Mouse (Mus musculus) adrenal gland, postnatal 10 days (tissue): ENCODE results near the gene Rmnd5a. TPM values are rescaled to one million over a fixed set of nuclear protein-coding genes. Genes with fewer than 3 reads are reported as not detected.
"Not testable (repeated sequence)": the region's sequence is repeated elsewhere in the genome, so short reads cannot be mapped to it uniquely, and the experiment has no call there.

Experiments used
- DNase-seq: peaks from one replicate; pipeline ENCODE4 v3.0.0; 2021; ENCODE audit warnings: mixed read lengths
- long read RNA-seq, 2 experiments: library from polyadenylated mRNA; stranded (forward); transcript quantifications; one replicate each; pipeline ENCODE4 v2.0.0; 2021
- total RNA-seq, 2 experiments: library from RNA; stranded (reverse); gene quantifications; 2 replicates each; pipeline ENCODE4 v1.2.3; 2021

Gene Rmnd5a
- total RNA-seq = 10 to 100 TPM; 68.7 to 74.1 TPM
- long read RNA-seq, experiment 1, full-length matches to known transcripts = 8 of 25 reads
- long read RNA-seq, experiment 1, partial matches to known transcripts = 5 of 25 reads
- long read RNA-seq, experiment 1, other reads (novel, unspliced or antisense) = 12 of 25 reads
- long read RNA-seq, experiment 2, full-length matches to known transcripts = 4 of 15 reads
- long read RNA-seq, experiment 2, partial matches to known transcripts = 0 of 15 reads
- long read RNA-seq, experiment 2, other reads (novel, unspliced or antisense) = 11 of 15 reads

DNA sequence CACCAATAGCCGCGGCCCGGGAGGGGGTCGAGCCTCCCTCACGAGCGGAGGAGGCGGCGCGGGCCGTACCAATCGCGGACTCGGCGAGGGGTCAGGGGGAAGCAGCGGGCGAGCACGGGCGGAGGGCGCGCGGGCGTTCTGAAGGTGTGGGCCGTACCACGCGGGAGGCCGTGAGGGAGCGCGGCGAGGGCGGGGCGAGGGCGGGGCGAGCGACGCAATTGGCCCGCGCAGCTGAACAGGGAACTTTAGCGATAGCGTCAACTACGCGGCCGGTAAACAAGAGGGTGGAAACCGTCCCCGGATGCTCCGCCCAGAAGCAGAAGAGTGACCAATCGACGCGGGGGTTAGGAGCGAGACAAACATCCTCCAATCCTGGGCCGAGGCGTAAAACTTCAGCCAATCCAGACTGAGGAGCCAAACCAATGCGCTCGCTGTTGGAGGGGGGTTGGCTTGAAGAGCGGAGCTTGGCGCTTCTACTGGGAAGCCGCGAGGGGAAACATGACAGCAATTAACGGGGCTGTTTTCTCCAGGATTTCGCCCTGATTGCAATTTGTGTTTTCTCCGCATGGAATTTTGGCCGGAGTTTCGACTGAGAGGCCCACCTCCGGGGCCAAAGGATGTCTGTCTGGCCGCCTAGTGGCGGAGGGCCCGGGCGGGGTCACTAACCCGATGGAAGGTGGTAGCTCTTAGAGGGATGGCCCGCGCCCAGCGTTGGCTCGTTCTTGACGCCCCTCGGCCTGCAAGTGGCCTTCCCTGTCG is at the start of gene Rmnd5a:
TSS of gene Rmnd5a (minus strand) at position 146 of the 759 bp plus-strand sequence.
- peak; percentile 100 for DNase-seq

DNA sequence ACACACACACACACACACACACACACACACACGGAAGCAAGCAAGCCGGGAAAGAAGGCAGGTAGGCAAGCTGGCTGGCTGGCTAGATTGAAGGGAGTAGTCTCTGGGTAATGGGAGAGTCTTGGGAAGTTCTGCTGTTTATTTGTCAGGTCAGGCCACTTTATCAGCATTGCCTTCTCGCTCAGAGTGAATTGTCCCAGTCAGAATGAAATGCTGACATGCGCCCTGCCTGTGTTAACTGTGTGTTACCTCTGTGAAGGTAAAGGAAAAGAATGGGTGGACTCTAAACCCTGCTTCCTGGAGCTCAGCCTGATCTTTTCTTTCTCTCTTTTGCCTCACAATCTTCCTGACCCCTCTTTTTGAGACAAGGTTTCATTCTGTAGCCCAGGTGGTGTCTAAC is 47.5 kb upstream of the Rmnd5a start:
- no peak for DNase-seq

DNA sequence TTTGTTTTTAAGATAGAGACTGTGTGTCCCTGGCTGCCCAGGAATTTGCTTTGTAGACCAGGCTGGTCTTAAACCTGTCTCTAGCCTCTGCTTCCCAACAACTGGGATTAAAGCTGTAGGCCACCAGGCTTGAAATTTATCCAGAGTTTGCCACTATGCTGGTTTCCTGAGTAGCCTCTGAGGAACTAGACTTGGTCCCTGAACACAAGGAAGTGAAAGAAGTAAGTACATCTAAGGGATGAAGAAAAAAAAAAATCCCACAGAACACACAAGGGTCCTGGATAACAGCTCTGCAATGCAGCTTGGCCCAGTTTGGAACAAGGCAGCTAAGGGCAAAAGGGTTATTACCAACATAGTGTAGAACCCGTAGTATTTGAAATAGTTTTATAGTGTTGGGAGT is 46.4 kb upstream of the Rmnd5a start:
- no peak for DNase-seq

DNA sequence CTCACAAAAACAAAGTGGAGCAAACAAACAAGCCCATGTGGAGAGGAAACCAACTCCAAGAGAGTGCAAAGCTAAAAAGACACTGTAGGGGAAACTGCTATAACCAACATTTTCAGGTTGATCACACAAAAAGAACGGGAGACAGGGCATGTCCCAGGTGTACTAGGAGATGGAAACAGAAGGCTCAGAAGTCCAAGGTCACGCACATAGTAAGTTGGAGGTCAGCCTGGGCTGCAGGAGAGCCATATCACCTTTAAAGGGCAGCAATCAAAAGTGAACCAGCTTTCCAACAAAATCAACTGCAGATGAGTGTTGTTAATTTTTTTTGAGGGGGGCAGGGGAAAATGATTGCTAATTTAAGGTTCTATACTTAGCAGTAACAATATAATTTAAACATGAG is 45.8 kb upstream of the Rmnd5a start:
- no peak for DNase-seq

DNA sequence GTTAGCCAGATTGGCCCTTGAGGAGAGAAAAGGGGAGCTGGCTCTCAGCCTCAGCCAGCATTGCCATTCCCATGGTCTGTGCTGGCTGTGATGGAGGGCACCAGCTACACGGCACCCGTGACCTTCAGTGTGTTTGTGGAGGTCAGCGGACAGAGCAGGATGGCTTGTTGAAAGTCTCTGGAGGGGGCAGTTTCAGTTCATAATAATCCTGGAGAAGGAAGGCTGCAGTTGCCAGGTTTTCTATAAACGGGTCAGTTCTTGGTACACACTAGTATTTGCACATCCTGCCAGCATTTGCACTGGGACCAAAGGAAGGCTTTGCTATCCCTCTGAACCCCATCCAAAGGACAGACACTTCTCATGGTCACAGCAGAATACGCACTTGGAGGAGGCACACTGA is 44.8 kb upstream of the Rmnd5a start:
- DNase-seq = peak; percentile 39

DNA sequence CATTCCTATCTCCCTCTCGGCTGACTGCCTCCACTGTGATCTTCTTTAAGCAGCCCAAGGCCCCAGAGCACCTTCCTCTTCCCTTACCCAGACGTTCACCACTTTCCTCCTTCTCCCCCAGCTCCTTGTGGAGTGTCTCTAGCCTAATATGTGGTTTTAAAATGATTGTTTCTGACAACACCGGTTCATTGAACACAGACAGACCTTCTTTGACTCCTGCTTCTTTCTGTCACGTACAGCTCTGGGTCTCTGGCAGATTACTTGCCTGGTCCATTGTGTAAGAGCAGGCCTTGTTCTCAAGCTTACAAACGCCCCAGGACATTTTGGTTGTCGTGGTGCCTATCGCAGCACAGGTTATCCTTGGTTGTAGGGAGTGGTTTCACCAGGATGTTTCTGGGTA is 40.7 kb upstream of the Rmnd5a start:
- DNase-seq = no peak

DNA sequence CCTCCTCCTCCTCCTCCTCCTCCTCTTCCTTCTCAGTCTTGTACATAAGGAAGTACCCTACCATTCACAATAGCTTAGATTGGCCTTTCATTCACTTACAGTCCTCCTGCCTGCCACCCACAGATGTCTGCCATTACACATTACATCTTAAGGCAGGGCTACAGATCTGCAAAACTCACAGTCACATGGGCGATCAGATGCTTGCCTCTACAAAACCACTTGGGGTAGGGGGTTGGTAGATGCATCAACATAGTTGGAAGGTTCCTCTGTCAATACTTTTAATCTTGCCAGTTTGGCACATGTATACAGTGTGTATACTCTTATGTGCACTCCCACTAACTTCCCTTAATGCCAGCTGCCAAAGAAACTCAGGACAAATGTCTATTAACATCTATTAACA is 39.7 kb upstream of the Rmnd5a start:
- DNase-seq = no peak

DNA sequence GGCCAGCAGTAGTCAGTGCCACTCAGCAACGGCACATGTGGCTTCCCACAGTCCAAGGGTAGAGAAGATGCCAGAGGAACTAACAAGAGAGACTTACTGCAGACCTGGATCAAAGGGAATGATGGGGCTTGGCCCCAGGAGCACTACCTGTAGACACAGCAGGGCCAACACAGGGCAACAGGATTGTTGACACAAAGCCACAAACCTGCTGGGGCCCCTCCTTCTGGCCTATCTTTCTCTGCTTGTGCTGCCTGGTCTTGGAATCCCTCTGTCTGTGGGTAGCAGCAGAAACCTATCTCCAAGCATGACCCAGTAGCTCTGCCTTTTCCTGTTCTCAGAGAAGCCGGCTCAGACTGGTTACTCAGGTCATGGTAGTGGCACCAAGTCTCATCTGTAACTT is 39.2 kb upstream of the Rmnd5a start:
- DNase-seq = not testable (repeated sequence)

DNA sequence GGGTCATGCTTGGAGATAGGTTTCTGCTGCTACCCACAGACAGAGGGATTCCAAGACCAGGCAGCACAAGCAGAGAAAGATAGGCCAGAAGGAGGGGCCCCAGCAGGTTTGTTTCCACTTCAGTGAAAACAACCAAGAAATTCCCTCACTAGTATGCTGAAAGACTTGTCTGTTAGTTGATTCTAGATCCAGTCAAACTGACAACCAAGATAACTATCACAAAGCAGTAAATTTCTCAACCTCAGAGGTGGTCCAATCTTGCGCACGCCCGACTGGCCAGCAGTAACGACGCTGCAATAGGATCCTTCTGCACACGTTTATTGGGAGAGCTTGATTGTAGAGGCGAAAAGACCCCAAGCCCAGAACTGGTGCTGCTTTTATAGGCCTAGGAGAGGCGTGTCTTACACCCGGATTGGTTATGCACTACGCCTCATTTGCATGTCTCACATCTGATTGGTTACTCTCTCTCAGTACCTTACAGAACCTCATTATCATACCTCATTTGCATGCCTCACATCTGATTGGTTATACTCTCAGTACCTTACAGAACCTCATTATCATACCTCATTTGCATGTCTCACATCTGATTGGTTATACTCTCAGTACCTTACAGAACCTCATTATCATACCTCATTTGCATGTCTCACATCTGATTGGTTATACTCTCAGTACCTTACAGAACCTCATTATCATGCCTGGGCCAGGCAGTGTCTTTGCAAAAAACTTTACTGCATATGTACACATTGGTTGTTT is 38.6 kb upstream of the Rmnd5a start:
- not testable (repeated sequence) for DNase-seq

DNA sequence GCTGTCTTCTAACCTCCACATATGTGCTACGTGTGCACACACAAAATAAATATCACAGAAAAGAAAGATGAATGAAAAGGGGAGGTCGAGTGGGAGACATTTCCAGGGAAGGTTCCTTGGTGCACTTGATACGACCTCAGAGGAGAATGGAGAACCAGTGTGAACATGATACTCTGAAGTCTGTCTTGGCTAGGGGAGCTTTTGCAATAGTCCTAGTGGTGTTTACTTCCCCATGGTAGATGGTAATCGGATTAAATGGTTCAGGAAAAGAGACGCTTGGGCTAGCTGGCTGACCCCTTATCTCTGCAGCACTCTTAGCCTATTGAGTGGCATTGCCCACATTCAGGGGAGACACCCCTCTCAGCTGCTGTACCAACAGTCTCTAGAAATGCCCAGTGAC is 36.3 kb upstream of the Rmnd5a start:
- no peak for DNase-seq

DNA sequence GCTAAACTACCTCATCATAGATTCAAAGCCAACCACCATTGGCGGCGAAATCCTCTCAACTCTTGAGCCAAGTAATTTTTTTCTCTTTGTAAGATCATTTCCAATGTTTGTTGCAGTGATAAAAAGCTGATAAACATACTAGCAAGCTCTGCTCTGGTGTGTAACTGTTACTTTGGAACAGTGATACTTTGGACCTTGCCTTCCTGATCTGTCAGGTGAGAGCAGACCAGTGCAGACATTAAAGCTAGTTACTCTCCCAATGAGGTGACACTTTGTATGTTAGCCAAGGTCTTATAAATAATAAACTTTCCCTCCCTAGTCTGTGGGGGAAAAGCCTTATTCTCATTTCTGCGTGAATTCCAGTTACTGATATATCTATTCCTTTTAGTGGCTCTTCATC is 35.2 kb upstream of the Rmnd5a start:
- DNase-seq = no peak

DNA sequence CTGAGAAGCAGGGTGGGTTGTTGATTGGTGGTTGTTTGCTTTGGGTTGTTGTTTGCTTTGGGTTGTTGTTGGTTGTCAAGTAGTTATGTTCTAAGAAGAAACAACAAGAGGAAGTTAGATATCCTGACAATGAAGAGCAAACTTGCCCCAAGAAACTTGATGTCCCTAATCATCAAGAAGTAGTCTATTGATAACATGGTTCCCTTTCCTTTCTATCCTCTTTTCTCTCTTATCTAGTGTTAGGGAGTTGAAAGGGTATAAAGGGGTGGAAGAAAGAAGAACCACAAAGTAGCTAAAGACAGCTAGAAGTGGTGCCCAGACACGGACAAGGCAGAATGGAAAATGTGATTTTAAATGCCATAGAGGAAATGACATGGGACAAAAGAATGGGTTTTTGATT is 32.3 kb upstream of the Rmnd5a start:
- no peak for DNase-seq

DNA sequence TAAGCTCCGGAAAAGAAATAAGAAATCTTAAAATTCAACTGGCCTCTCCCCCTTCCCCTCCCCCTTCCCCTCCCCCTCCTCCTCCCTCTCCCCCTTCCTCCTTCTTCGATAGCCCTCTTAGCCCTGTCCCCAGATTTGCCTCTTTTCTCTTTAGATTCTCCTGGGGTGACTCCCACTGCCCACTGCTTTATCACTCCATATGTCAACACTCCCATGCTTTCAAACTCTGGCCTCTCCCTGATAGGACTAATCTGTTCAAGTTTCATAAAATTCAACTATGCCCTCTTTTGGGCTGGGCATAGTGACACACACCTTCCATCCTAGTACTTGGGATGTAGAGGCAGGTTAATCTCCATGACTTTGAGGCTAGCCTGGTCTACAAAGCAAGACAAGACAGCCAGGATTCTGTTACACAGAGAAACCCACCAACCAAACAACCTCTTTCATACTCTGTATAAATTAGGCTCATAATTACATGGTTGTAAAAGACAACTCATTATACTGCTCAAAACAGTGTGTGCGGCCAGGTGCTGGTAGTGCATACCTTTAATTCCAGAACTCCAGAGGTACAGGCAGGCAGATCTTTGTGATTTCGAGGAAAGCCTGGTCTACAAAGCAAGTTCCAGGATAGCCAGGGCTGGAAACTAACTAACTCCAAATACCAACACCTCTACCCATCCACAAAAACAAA is 31.5 kb upstream of the Rmnd5a start:
- DNase-seq = no peak

DNA sequence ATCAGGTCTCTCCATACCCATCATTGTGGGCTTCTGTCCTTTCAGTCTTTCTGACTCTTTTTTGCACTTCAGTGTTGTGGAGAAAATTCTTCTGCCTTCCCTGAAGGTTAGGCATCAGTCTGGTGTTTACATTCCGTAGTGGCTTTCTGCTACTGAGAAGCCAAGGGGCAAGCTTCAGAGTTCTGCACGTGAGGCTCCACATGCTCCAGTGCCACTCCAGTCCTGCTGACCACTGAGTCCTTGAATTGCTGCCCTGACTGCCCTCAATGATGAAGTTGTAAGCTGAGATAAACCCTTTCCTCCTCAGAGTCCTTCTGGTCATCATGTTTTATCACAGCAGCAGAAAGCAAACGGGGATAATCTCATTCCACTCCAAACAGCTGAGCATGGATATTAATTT is 28.9 kb upstream of the Rmnd5a start:
- DNase-seq = peak; percentile 14

DNA sequence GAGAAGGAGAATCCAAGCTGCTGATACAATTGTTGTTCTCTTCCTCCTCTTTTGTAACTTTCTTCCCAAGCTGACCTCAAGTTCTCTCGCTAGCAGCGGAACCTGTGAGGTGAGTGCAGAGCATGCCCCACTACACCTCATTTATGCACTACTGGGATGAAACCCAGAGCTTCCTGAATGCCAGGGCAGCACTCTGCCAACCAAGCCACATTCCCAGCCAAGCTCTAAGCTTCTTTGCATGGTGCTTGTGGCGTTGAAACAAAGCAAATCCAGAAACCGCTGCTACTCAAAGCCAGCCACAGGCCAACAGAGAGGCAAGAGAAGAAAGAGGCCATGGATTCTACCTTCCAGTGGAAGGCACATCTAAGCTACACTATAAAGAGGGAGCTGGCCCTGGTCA is 27.3 kb upstream of the Rmnd5a start:
- DNase-seq = no peak

DNA sequence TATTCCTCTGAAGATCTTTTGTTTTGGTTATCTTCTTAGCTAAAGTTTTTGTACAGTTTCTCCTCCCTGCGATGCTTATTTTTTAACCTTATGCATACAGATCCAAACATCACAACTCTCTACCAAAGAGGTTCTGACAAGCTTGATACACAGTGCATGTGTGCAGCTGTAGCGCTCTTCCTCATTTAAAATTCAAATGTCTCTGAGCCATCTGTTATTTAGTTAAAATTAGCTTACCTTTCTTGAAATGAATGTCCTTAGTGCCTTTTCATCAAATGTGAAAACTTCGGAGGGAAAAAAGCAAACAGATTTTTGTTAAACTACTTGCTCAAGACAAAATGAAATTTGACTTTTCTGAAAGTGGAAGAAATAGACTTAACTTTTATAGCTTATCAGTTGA is 24.7 kb upstream of the Rmnd5a start:
- no peak for DNase-seq

DNA sequence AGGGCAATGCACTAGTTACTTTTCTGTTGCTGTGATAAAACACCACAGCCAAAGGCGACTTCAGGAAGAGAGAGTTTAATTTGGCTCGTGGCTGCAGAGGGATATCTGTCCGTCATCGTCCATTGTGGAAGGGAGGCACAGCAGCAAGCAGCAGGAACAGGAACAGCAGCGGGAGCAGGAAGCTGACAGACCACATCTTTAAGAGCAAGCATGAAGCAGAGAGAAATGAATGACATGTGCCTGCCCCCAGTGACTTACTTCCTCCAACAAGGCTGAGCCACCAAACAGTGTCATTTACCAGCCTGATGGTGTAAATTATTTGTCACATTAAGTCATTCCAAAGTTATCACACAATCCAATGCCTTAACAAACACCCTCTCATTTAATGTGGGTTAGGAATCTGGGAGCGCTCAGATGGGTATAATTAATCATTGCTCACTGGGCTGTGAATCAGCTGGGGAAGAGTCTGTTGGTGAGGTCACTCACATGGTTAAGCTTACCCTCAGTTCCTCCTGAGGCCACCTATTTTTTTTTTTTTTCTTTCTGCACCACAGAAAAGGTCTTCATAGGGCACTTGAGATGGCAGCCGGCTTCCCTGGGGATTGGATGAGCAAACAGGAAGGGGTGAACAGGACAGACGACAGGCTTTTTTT is 17.6 kb upstream of the Rmnd5a start:
- DNase-seq = no peak

DNA sequence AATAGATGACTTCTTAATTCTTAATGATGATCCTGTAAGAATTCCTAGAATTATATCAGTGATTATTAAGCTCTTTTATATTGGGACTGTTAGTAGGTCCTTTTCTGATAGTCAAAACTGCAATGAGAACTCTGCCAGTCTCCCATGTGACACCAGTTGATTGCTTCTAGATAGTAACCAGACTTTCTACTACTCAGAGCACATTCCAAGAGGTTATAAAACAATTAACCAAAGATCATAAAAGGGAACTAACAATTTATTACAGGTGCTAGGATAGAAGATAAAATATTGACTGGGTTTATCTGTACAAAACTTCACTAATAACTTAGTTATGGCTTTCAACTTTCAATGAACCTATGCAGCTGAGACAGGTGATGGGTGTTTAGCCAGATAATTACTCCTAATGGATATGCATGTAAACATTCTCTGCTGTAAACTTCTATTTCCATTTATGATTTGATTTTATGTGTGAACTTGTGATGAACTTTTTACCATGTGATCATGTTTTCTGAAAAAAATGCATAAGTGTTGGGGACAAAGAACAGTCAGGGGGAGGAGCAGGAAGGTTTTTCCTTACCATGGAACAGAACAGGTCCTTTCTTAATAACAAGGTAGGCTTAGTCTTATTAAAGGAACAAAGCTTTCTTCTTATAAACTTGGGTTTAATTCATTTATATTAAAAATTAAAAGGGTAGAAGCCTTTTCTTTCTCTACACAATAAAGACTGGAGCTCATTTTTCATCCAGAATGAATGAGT is 13.7 kb upstream of the Rmnd5a start:
- not testable (repeated sequence) for DNase-seq

DNA sequence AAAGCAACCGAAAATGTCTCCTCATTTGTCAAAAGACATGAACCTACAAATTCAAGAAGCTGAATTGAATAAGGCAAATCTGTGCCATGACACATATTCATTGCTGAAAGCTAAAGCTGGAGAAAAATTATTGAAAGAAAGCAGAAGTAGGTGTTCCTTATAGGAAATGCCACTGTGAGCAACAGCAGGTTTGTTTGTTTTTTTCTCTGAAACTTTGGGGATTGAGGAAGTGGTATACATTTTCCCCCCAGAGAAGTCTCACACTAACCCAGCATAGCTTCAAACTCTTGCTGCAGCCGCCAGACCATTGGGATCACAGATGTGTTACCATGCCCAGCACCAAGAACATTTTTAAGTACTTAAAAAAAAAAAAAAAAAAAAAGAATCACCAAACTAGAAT is 12.4 kb upstream of the Rmnd5a start:
- DNase-seq = no peak

DNA sequence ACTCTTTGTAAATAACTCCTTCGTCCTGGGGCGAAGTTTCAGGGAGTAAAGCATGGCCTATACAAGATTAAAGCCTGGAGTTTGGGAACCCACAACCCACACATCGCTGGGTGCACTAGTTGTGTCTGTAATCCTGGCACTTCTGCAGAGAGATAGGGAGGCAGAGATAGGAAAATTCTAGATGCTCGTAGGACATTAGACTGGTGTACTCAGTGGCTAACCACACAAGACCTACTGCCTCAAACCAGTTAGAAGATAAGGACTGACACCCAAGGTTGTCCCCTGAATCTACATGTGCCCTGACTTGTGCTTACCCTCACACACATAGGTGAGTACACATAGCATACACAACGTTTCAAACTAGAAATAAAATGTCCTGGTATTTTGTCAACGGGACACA is 5.1 kb upstream of the Rmnd5a start:
- DNase-seq = no peak

DNA sequence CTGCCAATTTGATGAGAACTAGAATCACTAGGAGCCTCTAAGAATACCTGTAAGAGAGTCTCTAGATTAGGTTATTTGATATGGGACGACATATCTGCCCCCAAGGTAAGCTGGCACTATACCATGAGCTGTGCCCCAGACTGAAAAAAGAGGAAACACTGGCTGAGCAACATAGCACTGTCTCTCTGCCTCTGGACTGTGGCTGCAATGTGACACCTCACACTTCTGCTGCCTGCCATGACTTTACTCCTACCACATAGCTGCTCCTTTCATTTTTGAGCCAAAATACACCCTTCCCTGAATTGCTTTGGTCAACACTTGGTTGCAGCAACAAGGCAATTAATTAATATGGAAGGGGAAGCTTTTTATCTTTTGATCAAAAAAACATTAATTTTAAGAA is 4.3 kb upstream of the Rmnd5a start:
- no peak for DNase-seq
